Mouse (Mus musculus) stomach, embryonic 15.5 days (tissue): ENCODE data around the gene Cap2. TPM values are rescaled to one million over a fixed set of nuclear protein-coding genes. Genes with fewer than 3 reads are reported as not detected.

Source experiments
- ATAC-seq: fragments of 200-750 bp; cut with Nextera tagmentation; 2 replicates; pipeline ENCODE4 v1.8.0; 2017; ENCODE audit warnings: low read depth, moderate number of reproducible peaks, moderate TSS enrichment; ENCODE audit not compliant: insufficient read depth, low FRiP score
- H3K27ac ChIP-seq: fragments of 300-500 bp; sonication (generic); 2 replicates; pipeline ENCODE4 v1.5.1; 2015; ENCODE audit warnings: mild to moderate bottlenecking, inconsistent platforms
- H3K27me3 ChIP-seq: fragments of 300-500 bp; sonication (generic); replicated peaks from 2 replicates; pipeline ENCODE4 v1.6.1; 2015; ENCODE audit warnings: inconsistent platforms
- H3K36me3 ChIP-seq: fragments of 300-500 bp; sonication (generic); 2 replicates; pipeline ENCODE4 v1.6.1; 2015; ENCODE audit warnings: inconsistent platforms
- H3K4me1 ChIP-seq: fragments of 300-500 bp; sonication (generic); 2 replicates; pipeline ENCODE4 v1.6.1; 2015; ENCODE audit warnings: inconsistent platforms
- H3K4me2 ChIP-seq: fragments of 300-500 bp; sonication (generic); 2 replicates; pipeline ENCODE4 v1.6.1; 2015; ENCODE audit warnings: mild to moderate bottlenecking, inconsistent platforms
- H3K4me3 ChIP-seq: fragments of 300-500 bp; sonication (generic); replicated peaks from 2 replicates; pipeline ENCODE4 v1.5.1; 2015; ENCODE audit warnings: inconsistent platforms
- H3K9ac ChIP-seq: fragments of 300-500 bp; sonication (generic); 2 replicates; pipeline ENCODE4 v1.6.1; 2015; ENCODE audit warnings: inconsistent platforms
- H3K9me3 ChIP-seq: fragments of 300-500 bp; sonication (generic); 2 replicates; pipeline ENCODE4 v1.6.1; 2016; ENCODE audit warnings: inconsistent platforms
- WGBS: fragments of 180-500 bp; shearing (Covaris S2); methylation state at CpG from one replicate; pipeline ENCODE4 v1.1.7; 2015; 5-methylcytosine and 5-hydroxymethylcytosine counted together
- polyA plus RNA-seq: library from polyadenylated mRNA; unstranded; fragments of >200 nt; fragmentation: Nextera tagmentation; extraction: Ambion mirVana; gene quantifications from 2 replicates; pipeline ENCODE4 v1.2.1, GENCODE M21; 2015

Gene Cap2
- polyA plus RNA-seq, 1 experiment from 2014 or later = 9.7 TPM

GRCm38 (mm10) chr13:46545081-46545480, 43.4 kb downstream of the Cap2 start:
- Histone ChIP-seq H3K4me1 (no peaks in the 10 kb centered on the region), H3K9me3 (no peaks in the 10 kb centered on the region), H3K4me2 (no peak overlapping the region), H3K27me3 (no peaks in the 10 kb centered on the region), H3K4me3 (no peak overlapping the region), H3K9ac (no peak overlapping the region), H3K27ac (no peak overlapping the region), H3K36me3 (no peaks in the 10 kb centered on the region)
- 66% methylated on average over 8 of the region's 9 CpGs for whole genome bisulfite sequencing
- ATAC-seq = no peak

DNA sequence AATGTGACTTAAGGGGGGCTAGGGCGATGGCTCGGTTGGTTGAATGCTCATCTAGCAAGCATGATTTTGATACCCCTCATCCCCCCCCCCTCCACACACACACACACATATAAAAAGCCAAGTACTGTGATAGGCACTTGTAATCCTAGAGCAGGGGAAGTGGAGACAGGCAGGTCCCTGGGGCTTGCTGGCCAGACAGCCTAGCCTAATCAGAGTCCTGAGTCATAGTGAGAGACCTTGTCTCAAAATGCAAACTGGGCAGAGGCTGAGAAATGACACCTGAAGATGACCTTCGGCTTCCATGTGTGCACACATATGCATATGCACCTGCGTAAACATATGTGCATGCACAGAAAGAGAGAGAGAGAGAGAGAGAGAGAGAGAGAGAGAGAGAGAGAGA, 45.2 kb downstream of the Cap2 start:
- 83% methylated on average over 4 of the region's 4 CpGs for WGBS
- Histone ChIP-seq H3K4me2 (no peak overlapping the region), H3K4me1 (no peaks in the 10 kb centered on the region), H3K27me3 (no peaks in the 10 kb centered on the region), H3K9ac (no peak overlapping the region), H3K9me3 (no peaks in the 10 kb centered on the region), H3K36me3 (no peaks in the 10 kb centered on the region), H3K4me3 (no peak overlapping the region), H3K27ac (no peak overlapping the region)
- ATAC-seq = no peak

- no peak for ATAC-seq
- Histone ChIP-seq H3K9me3 (no peaks in the 10 kb centered on the region), H3K4me3 (no peak overlapping the region), H3K27me3 (no peaks in the 10 kb centered on the region), H3K9ac (no peak overlapping the region), H3K27ac (no peak overlapping the region), H3K36me3 (no peaks in the 10 kb centered on the region), H3K4me2 (no peak overlapping the region), H3K4me1 (no peaks in the 10 kb centered on the region)
- 22% methylated on average over 1 of the region's 1 CpGs for WGBS
Observed at GRCm38 (mm10) chr13:46547253-46547652, 45.6 kb downstream of the Cap2 start.

DNA sequence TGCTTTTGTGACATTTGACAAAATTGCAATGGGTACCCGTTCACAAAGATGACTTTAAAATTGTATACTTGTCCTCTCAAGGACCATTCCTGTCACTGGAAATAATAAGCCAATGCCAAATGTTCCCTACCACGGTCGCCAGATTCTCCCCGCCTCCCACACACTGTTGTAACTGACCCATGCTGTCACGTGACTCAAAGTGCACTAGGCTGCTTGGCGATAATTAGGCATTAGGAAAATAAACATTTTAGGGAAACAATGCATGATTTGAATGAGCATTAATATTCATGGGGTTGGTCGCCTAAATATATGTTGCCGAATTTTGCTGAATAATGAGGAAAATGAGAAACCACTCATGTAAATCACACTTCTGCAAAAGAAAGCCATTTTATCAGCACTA, 46.5 kb downstream of the Cap2 start:
- no peak overlapping the region for H3K27ac ChIP-seq
- H3K9ac ChIP-seq = no peak overlapping the region
- WGBS = 81% methylated on average over 8 of the region's 8 CpGs
- H3K36me3 ChIP-seq = no peaks in the 10 kb centered on the region
- H3K4me1 ChIP-seq = no peaks in the 10 kb centered on the region
- ATAC-seq = no peak
- no peaks in the 10 kb centered on the region for H3K27me3 ChIP-seq
- H3K4me3 ChIP-seq = no peak overlapping the region
- no peaks in the 10 kb centered on the region for H3K9me3 ChIP-seq
- no peak overlapping the region for H3K4me2 ChIP-seq

DNA sequence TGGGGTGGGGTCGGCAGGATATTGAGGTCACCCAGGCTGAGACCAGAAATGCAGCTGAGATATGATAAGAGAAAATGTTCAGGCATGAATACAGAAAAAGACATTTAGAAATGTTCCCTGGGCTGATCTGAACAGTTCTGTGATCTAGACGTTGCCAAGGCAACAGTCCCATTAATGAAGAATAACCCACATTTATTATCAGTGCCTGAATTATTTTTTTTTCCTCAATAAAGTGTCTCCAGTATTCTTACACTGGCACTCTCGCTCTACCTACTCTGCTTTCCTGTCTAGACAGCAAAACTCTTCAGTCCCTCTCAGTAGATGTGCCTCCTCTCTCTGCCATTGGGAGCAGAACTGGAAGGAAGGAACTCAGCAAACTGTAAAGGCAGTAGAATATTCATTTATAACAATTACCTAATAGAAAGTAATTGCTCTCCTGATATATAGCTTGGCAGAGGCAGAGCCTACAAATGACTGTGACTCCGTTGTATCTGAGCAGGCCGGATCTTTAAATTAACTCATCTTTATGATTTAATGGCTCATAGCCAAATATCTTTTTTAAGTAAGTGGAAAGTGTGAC, 47.0 kb downstream of the Cap2 start:
- WGBS = 83% methylated on average over 5 of the region's 5 CpGs
- Histone ChIP-seq H3K27me3 (no peaks in the 10 kb centered on the region), H3K9me3 (no peaks in the 10 kb centered on the region), H3K36me3 (no peaks in the 10 kb centered on the region), H3K4me2 (no peak overlapping the region), H3K27ac (no peak overlapping the region), H3K4me1 (no peaks in the 10 kb centered on the region), H3K9ac (no peak overlapping the region), H3K4me3 (no peak overlapping the region)
- ATAC-seq = no peak

- WGBS = 87% methylated on average over 10 of the region's 10 CpGs
- Histone ChIP-seq H3K4me3 (no peak overlapping the region), H3K4me2 (no peak overlapping the region), H3K9me3 (no peaks in the 10 kb centered on the region), H3K36me3 (no peaks in the 10 kb centered on the region), H3K27me3 (no peaks in the 10 kb centered on the region), H3K9ac (no peak overlapping the region), H3K27ac (no peak overlapping the region), H3K4me1 (no peaks in the 10 kb centered on the region)
- no peak for ATAC-seq
Observed at GRCm38 (mm10) chr13:46550627-46551026, 49.0 kb downstream of the Cap2 start.

DNA sequence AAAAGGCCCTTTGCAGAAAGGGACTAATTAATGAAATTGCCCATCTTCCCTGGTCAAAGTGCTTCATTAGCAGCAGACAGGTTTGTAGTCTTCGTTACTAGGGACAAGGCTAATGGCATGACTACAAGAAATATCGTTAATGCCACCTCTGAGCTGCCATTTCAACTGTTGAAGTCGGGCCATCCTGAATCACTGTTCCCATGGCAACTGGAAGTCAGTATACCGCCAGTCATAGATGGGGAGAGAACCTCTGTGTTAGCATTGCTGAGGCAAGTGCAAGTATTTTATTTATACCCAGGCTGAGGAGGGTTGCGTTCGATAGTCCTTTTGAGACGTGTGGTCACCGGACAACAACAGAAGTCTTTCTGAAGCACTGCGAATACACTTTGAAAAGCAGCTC, 53.1 kb downstream of the Cap2 start:
- Histone ChIP-seq H3K9ac (no peak overlapping the region), H3K27ac (no peak overlapping the region), H3K9me3 (no peaks in the 10 kb centered on the region), H3K4me1 (no peaks in the 10 kb centered on the region), H3K36me3 (no peaks in the 10 kb centered on the region), H3K27me3 (no peaks in the 10 kb centered on the region), H3K4me2 (no peak overlapping the region), H3K4me3 (no peak overlapping the region)
- 91% methylated on average over 9 of the region's 9 CpGs for WGBS
- no peak for ATAC-seq

GRCm38 (mm10) chr13:46565913-46566312, 64.3 kb downstream of the Cap2 start:
- H3K9ac ChIP-seq = no peak overlapping the region
- no peaks in the 10 kb centered on the region for H3K9me3 ChIP-seq
- 0 out of 2 replicates have a peak, but pooled peaks cover 1% of the 10 kb centered on the region for H3K4me1 ChIP-seq
- ATAC-seq = no peak
- 81% methylated on average over 5 of the region's 5 CpGs for WGBS
- H3K36me3 ChIP-seq = no peaks in the 10 kb centered on the region
- no peak overlapping the region for H3K4me3 ChIP-seq
- no peak overlapping the region for H3K4me2 ChIP-seq
- H3K27me3 ChIP-seq = no peaks in the 10 kb centered on the region
- H3K27ac ChIP-seq = no peak overlapping the region

DNA sequence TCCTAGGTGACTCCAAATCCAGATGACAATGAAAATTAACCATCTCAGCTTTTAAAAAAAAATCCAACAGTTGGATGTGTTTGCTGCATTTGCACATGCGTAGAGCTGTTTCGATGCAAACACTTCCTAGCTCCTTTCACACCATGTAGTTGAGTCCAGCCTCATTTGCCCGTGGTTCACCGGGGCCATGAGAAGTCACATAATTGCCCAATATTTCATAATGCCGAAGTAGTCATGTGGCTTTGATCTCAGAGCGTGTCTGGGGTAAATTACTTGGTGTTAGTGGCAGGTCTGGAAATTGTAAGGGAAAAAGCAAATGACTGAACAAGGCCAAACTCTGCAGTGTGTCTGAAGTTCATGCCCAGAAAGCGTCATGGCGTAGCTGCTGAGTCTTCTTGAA, 67.8 kb downstream of the Cap2 start:
- H3K27me3 ChIP-seq = no peaks in the 10 kb centered on the region
- H3K4me3 ChIP-seq = no peak overlapping the region
- H3K4me2 ChIP-seq = no peak overlapping the region
- 0 out of 2 replicates have a peak, but pooled peaks cover 6% of the 10 kb centered on the region for H3K4me1 ChIP-seq
- no peak for ATAC-seq
- H3K9me3 ChIP-seq = no peaks in the 10 kb centered on the region
- no peak overlapping the region for H3K9ac ChIP-seq
- no peaks in the 10 kb centered on the region for H3K36me3 ChIP-seq
- 79% methylated on average over 8 of the region's 8 CpGs for WGBS
- no peak overlapping the region for H3K27ac ChIP-seq

DNA sequence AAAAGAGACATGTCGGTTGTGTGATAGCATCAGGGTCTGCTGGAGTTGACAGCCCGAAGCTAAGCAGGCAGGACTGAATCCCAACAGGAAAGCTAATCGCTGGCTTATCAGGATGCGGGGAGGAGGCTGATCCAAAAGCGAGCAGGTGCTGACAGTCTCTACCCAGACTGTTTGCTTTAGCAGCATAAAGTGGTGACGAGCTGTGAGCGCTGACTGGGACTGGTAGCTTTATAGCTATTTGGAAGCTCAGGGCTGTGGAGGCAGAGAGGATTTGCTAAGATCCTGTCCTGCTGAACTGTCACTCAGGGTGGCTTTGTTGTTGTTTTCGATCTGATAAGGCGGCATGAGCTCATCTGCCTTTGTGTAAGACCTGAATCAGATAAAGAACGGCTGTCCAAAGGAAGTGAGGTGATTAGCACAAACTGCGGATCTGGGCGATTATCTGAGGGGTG, 69.5 kb downstream of the Cap2 start:
- no peaks in the 10 kb centered on the region for H3K36me3 ChIP-seq
- no peak overlapping the region for H3K9ac ChIP-seq
- H3K4me2 ChIP-seq = peak overlapping the region; percentile 41
- H3K4me3 ChIP-seq = no peak overlapping the region
- no peaks in the 10 kb centered on the region for H3K9me3 ChIP-seq
- 6% methylated on average over 12 of the region's 12 CpGs for WGBS
- ATAC-seq = no peak
- no peaks in the 10 kb centered on the region for H3K27me3 ChIP-seq
- H3K4me1 ChIP-seq = 0 out of 2 replicates have a peak, but pooled peaks cover 6% of the 10 kb centered on the region
- H3K27ac ChIP-seq = peak overlapping the region; percentile 3; the same call in 1 of the 2 replicates

DNA sequence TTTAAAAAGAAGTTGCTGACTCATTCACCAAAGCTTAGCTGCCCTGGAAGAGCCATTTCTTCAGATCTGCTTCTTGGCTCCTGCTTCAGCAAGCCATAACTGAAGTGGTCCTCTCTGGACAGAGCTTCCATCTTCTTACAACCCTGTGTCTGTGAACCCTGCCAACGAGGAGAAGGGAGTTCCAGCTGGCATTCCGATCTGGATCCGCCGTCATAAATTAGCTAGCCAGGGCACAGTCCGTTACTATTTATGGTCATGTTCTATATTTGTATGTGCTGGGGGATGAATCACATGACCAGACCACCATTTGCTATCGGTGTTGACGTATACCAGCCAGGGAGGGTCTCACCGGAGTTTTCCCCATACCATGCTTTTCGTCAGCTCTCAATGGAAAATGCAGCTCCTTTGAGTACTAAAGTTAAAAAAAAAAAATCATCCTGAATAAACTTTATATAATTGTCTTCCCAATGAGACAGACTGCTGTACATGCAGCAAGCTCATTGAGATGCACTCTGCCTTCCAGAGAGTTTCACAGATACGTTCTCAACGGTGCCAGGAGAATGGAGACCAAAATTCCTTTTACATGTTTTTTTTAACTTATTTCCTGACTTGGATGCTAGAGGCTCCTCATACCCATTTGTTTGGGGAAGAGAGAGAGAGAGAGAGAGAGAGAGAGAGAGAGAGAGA, 70.5 kb downstream of the Cap2 start:
- Histone ChIP-seq H3K27me3 (no peaks in the 10 kb centered on the region), H3K9ac (no peak overlapping the region), H3K4me1 (0 out of 2 replicates have a peak, but pooled peaks cover 6% of the 10 kb centered on the region), H3K9me3 (no peaks in the 10 kb centered on the region), H3K36me3 (no peaks in the 10 kb centered on the region), H3K4me3 (no peak overlapping the region), H3K4me2 (peak overlapping the region; percentile 37), H3K27ac (peak overlapping the region; percentile 77)
- ATAC-seq = peak; percentile 78
- 37% methylated on average over 11 of the region's 11 CpGs for WGBS

DNA sequence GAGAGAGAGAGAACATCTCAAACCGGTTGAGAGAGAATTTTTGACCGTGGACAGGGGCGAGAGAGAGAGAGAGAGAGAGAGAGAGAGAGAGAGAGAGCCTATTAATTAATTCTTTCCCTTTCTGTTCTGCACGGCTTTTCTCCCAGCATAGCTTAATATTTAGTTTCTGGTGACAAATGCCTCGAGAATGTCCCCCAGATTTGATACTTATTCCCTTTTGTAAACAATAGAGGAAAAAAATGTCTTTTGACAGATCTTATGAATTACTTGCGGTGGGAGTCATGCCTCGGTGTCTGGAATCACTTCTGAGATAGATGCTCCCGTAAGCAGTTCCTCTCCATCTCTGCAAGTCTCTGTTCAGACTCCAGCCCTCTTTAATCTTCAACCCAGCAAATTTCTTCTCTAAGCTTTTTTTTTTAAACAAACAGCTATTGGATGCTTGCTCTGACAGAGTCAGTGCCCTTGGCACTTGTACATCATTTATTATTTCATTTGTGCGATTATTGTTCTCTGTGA, 71.1 kb downstream of the Cap2 start:
- no peak overlapping the region for H3K9ac ChIP-seq
- WGBS = 24% methylated on average over 9 of the region's 9 CpGs
- H3K4me2 ChIP-seq = peak overlapping the region; percentile 37; the same call in 1 of the 2 replicates
- no peaks in the 10 kb centered on the region for H3K9me3 ChIP-seq
- no peak overlapping the region for H3K4me3 ChIP-seq
- peak overlapping the region; percentile 77 for H3K27ac ChIP-seq
- H3K4me1 ChIP-seq = 0 out of 2 replicates have a peak, but pooled peaks cover 6% of the 10 kb centered on the region
- no peaks in the 10 kb centered on the region for H3K27me3 ChIP-seq
- no peak for ATAC-seq
- H3K36me3 ChIP-seq = no peaks in the 10 kb centered on the region
